Mouse (Mus musculus): ENCODE data around the gene Men1. TPM values are rescaled to one million over a fixed set of nuclear protein-coding genes. Genes with fewer than 3 reads are reported as not detected.
A peak's percentile ranks its signal among the peaks of the same experiment; 100 is the strongest.
"Not testable (repeated sequence)": the region's sequence is repeated elsewhere in the genome, so short reads cannot be mapped to it uniquely, and the experiment has no call there.

Men1 gene
- polyA plus RNA-seq, 1 experiment from 2014 or later, result 122 TPM

DNA sequence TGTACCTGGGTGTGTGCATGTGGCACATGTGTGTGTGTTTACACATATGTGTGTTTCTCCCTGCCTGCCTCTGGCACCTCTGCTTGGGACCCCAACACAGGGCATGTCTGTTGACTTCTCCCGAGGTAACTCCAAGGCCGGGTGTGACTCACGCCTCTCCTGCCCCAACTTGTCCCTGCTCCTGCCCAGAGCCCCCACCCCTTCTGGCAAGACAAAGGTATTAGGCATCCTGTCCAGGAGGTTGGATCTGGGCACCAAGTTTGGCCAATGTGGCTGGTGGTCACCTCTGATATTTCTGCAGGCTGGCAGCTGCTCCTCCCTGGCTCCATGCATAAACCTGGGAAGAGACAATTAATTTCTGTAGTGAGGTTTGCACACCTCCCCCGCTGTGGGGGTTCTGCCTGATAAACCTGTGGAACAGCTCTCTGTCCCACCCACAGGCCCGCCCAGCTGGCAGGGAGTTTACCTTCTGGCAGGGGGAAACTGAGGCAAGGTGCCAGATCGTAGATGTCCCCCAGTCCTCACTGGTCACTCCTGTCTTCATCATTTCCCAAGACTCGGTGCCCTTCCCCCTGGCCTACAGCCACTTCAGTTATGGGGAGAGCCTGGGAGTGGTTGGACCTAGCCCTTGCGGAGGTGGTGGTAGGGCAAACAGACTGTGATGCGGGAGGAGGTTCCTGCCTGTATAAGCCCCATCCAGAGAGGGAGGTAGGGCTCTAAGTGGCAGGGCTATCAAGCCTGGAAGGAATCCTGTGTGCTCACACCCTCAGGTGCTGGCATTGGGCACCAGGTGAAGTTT lies 26.8 kb upstream of the Men1 start:
- H3K4me3 ChIP-seq, result peak overlapping the region; percentile 85
- H3K9me3 ChIP-seq, result no peaks in the 10 kb centered on the region
- H3K4me1 ChIP-seq, result peaks cover 34% of the 10 kb centered on the region
- H3K27me3 ChIP-seq (replicated peaks; ENCODE audit: low read depth, poor library complexity, severe bottlenecking), result no peaks in the 10 kb centered on the region
- no peak for DNase-seq (ENCODE audit: low spot score)
- H3K27ac ChIP-seq (replicated peaks), result 0 out of 2 replicates have a peak overlapping the region, but pooled peaks have one; percentile 49
- 77% methylated on average over 9 of the region's 9 CpGs for WGBS
- peaks cover 23% of the 10 kb centered on the region for H3K36me3 ChIP-seq (replicated peaks)

DNA sequence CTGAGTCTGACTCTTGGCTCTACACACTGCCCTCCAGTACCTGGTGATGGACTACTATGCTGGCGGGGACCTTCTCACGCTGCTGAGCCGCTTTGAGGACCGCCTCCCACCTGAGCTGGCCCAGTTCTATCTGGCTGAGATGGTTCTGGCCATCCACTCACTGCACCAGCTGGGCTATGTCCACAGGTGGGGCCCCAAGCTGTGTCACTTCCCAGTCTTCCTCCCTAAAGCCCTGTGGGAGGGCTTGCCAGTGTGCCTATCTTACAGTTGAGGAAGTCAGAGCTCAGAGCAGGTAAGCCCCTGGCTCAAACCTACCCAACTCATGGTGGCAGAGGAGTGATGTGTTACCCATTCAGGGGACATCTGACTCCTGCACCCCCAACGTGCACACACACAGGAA lies 24.6 kb upstream of the Men1 start:
- Histone ChIP-seq H3K27me3 (replicated peaks; ENCODE audit: low read depth, poor library complexity, severe bottlenecking) (no peaks in the 10 kb centered on the region), H3K4me3 (no peak overlapping the region), H3K4me1 (peaks cover 34% of the 10 kb centered on the region), H3K27ac (replicated peaks) (no peak overlapping the region), H3K9me3 (no peaks in the 10 kb centered on the region), H3K36me3 (replicated peaks) (peaks cover 45% of the 10 kb centered on the region)
- 89% methylated on average over 5 of the region's 5 CpGs for WGBS
- DNase-seq (ENCODE audit: low spot score), result no peak

- WGBS, result 86% methylated on average over 3 of the region's 3 CpGs
- H3K27me3 ChIP-seq (replicated peaks; ENCODE audit: low read depth, poor library complexity, severe bottlenecking); H3K27ac ChIP-seq (replicated peaks); H3K9me3 ChIP-seq; DNase-seq (ENCODE audit: low spot score); H3K4me3 ChIP-seq: not testable (repeated sequence)
- Histone ChIP-seq H3K4me1 (peaks cover 23% of the 10 kb centered on the region), H3K36me3 (replicated peaks) (peaks cover 61% of the 10 kb centered on the region)
Observed at GRCm38 (mm10) chr19:6311783-6312182, 23.0 kb upstream of the Men1 start.

DNA sequence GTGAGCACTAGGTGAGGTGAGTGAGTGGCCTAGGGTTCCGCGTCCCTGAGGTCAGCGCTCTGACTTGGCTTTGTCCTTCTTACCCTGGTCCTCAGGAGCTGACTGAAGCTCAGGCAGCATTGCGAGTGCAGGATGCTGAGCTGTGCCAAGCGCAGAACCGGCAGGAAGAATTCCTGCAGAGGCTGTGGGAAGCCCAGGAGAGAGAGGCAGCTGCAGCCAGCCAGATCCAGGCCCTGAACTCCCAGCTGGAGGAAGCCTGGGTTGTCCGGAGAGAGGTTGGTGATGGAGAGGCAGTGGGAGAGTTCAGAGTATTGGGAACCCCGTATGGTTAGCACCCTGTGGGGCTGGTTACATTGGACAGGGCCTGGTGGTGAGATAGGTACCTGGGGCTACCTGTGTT lies 21.0 kb upstream of the Men1 start:
- H3K4me1 ChIP-seq, result peaks cover 3% of the 10 kb centered on the region
- H3K27me3 ChIP-seq (replicated peaks; ENCODE audit: low read depth, poor library complexity, severe bottlenecking), result no peaks in the 10 kb centered on the region
- 92% methylated on average over 8 of the region's 8 CpGs for WGBS
- no peaks in the 10 kb centered on the region for H3K9me3 ChIP-seq
- DNase-seq (ENCODE audit: low spot score), result no peak
- no peak overlapping the region for H3K4me3 ChIP-seq
- H3K27ac ChIP-seq (replicated peaks), result no peak overlapping the region
- H3K36me3 ChIP-seq (replicated peaks), result peaks cover 80% of the 10 kb centered on the region

- Histone ChIP-seq H3K4me3 (peak overlapping the region; percentile 6; the same call in 1 of the 2 replicates), H3K27me3 (replicated peaks; ENCODE audit: low read depth, poor library complexity, severe bottlenecking) (no peaks in the 10 kb centered on the region), H3K27ac (replicated peaks) (no peak overlapping the region), H3K9me3 (no peaks in the 10 kb centered on the region), H3K36me3 (replicated peaks) (peaks cover 85% of the 10 kb centered on the region), H3K4me1 (no peaks in the 10 kb centered on the region)
- no peak for DNase-seq (ENCODE audit: low spot score)
- 85% methylated on average over 8 of the region's 8 CpGs for WGBS
Observed at GRCm38 (mm10) chr19:6314513-6314912, 20.3 kb upstream of the Men1 start.

GRCm38 (mm10) chr19:6315573-6315972 lies 19.2 kb upstream of the Men1 start:
- Histone ChIP-seq H3K27me3 (replicated peaks; ENCODE audit: low read depth, poor library complexity, severe bottlenecking) (no peaks in the 10 kb centered on the region), H3K4me3 (no peak overlapping the region), H3K9me3 (no peaks in the 10 kb centered on the region), H3K27ac (replicated peaks) (no peak overlapping the region), H3K4me1 (no peaks in the 10 kb centered on the region; the same call in 1 of the 2 replicates), H3K36me3 (replicated peaks) (peaks cover 87% of the 10 kb centered on the region)
- WGBS, result 76% methylated on average over 14 of the region's 14 CpGs
- no peak for DNase-seq (ENCODE audit: low spot score)

- Histone ChIP-seq H3K4me1 (no peaks in the 10 kb centered on the region; the same call in 1 of the 2 replicates), H3K27me3 (replicated peaks; ENCODE audit: low read depth, poor library complexity, severe bottlenecking) (no peaks in the 10 kb centered on the region), H3K4me3 (no peak overlapping the region), H3K9me3 (no peaks in the 10 kb centered on the region), H3K27ac (replicated peaks) (no peak overlapping the region), H3K36me3 (replicated peaks) (peaks cover 85% of the 10 kb centered on the region)
- 93% methylated on average over 12 of the region's 12 CpGs for WGBS
- DNase-seq (ENCODE audit: low spot score), result no peak
Observed at GRCm38 (mm10) chr19:6318145-6318544, 16.6 kb upstream of the Men1 start.

DNA sequence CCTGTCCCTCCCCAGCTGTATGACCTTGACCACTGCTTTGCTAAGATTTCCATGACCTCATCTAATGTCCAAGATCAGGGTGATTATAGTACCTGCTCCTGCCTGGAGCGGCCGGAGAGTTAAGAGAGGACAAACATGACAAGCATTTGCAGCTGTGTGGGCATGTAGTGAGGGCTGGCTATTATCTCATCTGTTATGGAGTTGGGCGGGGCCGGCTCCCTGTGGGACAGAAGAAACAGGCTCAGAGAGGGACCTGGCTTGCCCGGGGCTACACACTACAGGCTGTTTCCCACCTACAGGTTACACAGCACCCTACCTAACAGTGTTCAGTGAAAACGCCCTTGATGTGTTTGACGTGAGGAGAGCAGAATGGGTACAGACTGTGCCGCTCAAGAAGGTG lies 13.4 kb upstream of the Men1 start:
- H3K9me3 ChIP-seq, result no peaks in the 10 kb centered on the region
- no peak for DNase-seq (ENCODE audit: low spot score)
- H3K27me3 ChIP-seq (replicated peaks; ENCODE audit: low read depth, poor library complexity, severe bottlenecking), result no peaks in the 10 kb centered on the region
- H3K27ac ChIP-seq (replicated peaks), result no peak overlapping the region
- H3K4me1 ChIP-seq, result no peaks in the 10 kb centered on the region; the same call in 1 of the 2 replicates
- 89% methylated on average over 8 of the region's 8 CpGs for WGBS
- H3K4me3 ChIP-seq, result no peak overlapping the region
- H3K36me3 ChIP-seq (replicated peaks), result peaks cover 60% of the 10 kb centered on the region

DNA sequence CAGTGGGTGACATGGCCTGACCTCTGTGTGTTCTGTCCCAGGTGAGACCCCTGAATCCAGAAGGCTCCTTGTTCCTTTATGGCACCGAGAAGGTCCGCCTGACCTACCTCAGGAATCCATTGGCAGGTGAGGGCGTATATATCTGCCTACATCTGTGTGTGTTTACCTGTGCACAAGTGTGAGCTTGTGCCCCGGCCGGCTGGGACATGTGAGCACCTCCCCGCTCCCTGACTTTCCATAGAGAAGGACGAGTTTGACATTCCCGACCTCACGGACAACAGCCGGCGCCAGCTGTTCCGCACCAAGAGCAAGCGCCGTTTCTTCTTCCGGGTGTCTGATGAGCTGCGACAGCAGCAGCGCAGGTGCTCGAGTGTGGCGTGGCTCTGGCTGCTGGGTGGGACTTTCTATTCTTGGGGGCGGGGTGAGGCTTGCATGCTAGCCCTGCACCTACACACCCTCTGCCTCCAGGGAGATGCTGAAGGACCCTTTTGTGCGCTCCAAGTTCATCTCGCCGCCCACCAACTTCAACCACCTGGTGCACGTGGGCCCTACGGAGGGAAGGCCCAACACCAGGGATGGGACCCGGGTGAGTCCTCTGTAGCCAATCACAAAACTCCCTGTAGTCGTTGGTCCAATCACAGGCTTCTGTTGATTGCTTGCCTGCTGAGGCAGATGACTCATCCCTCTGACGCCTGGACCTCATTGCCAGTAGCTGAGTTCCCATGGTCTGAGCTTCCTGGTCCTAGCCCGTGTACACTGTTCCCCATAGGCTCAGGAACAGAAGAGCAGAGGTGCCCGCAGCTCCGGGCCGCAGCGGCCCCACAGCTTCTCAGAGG lies 12.8 kb upstream of the Men1 start:
- Histone ChIP-seq H3K27me3 (replicated peaks; ENCODE audit: low read depth, poor library complexity, severe bottlenecking) (no peaks in the 10 kb centered on the region), H3K9me3 (no peaks in the 10 kb centered on the region), H3K36me3 (replicated peaks) (peaks cover 54% of the 10 kb centered on the region), H3K4me3 (no peak overlapping the region), H3K4me1 (no peaks in the 10 kb centered on the region; the same call in 1 of the 2 replicates), H3K27ac (replicated peaks) (no peak overlapping the region)
- WGBS, result 89% methylated on average over 33 of the region's 33 CpGs
- no peak for DNase-seq (ENCODE audit: low spot score)

- 83% methylated on average over 9 of the region's 9 CpGs for WGBS
- DNase-seq (ENCODE audit: low spot score), result no peak
- no peaks in the 10 kb centered on the region for H3K27me3 ChIP-seq (replicated peaks; ENCODE audit: low read depth, poor library complexity, severe bottlenecking)
- H3K36me3 ChIP-seq (replicated peaks), result peaks cover 32% of the 10 kb centered on the region
- H3K9me3 ChIP-seq, result no peaks in the 10 kb centered on the region
- peak overlapping the region; percentile 30; the same call in 1 of the 2 replicates for H3K27ac ChIP-seq (replicated peaks)
- no peak overlapping the region for H3K4me3 ChIP-seq
- no peaks in the 10 kb centered on the region; the same call in 1 of the 2 replicates for H3K4me1 ChIP-seq
Observed at GRCm38 (mm10) chr19:6324751-6325150, 10.0 kb upstream of the Men1 start.

GRCm38 (mm10) chr19:6331178-6331577 lies 3.6 kb upstream of the Men1 start:
- no peak for DNase-seq (ENCODE audit: low spot score)
- Histone ChIP-seq H3K36me3 (replicated peaks) (no peaks in the 10 kb centered on the region), H3K9me3 (no peaks in the 10 kb centered on the region), H3K27ac (replicated peaks) (no peak overlapping the region), H3K4me1 (peaks cover 23% of the 10 kb centered on the region), H3K4me3 (no peak overlapping the region), H3K27me3 (replicated peaks; ENCODE audit: low read depth, poor library complexity, severe bottlenecking) (no peaks in the 10 kb centered on the region)
- WGBS, result 69% methylated on average over 5 of the region's 5 CpGs

- H3K4me1 ChIP-seq, result peaks cover 31% of the 10 kb centered on the region
- H3K9me3 ChIP-seq, result no peaks in the 10 kb centered on the region
- H3K4me3 ChIP-seq, result peak overlapping the region; percentile 40
- DNase-seq (ENCODE audit: low spot score), result peak; percentile 67
- no peaks in the 10 kb centered on the region for H3K27me3 ChIP-seq (replicated peaks; ENCODE audit: low read depth, poor library complexity, severe bottlenecking)
- peak overlapping the region; percentile 73; the same call in 1 of the 2 replicates for H3K27ac ChIP-seq (replicated peaks)
- peaks cover 5% of the 10 kb centered on the region for H3K36me3 ChIP-seq (replicated peaks)
- 26% methylated on average over 13 of the region's 13 CpGs for WGBS
Observed at GRCm38 (mm10) chr19:6331719-6332516, 2.9 kb upstream of the Men1 start.

Data from embryonic facial prominence, embryonic 10.5 days (tissue).